Mouse (Mus musculus): ENCODE measurements around the gene H2-M2. TPM values are rescaled to one million over a fixed set of nuclear protein-coding genes. Genes with fewer than 3 reads are reported as not detected.
"Not testable (repeated sequence)": the region's sequence is repeated elsewhere in the genome, so short reads cannot be mapped to it uniquely, and the experiment has no call there.

Gene H2-M2
- not detected in 2 replicates for polyA plus RNA-seq (2015; fragmentation: Nextera tagmentation; extraction: Ambion mirVana)

DNA sequence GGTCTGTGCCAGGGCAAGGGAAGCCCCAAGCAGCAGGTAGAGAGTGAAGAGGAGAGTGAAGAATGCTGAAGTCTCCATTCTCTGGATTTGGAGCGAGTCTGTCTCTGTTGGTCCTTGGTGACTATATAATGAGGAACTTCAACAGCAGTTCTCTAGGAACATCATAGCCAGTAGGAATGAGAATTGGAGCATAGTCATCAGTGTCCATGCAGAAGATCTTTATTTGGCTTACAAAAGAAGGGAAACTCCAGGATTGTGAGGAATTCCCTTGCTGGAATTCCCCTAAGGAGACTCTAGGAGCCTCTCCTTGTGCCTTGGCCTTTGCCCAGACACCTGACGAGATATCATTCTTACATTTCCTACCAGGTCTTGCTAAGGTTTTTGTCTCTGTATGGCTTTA lies at the start of gene H2-M2:
Gene H2-M2, minus strand, starts transcription at position 101 of the 400 bp plus-strand sequence.
- Histone ChIP-seq H3K27me3 (replicated peaks) (no peaks in the 10 kb centered on the region), H3K9me3 (no peaks in the 10 kb centered on the region), H3K27ac (no peak within 1 kb of the TSS), H3K4me1 (no peaks in the 10 kb centered on the region), H3K36me3 (no peaks in the 10 kb centered on the region), H3K4me3 (replicated peaks) (no peak within 1 kb of the TSS), H3K9ac (no peak within 1 kb of the TSS), H3K4me2 (no peak within 1 kb of the TSS)
- ATAC-seq (ENCODE audit: insufficient read depth, low FRiP score, low read depth): no peak
- WGBS: 80% methylated on average over 2 of the region's 2 CpGs

GRCm38 (mm10) chr17:37525427-37525826 lies 42.1 kb upstream of the H2-M2 start:
- 50% methylated on average over 1 of the region's 1 CpGs for WGBS
- H3K36me3 ChIP-seq; H3K27me3 ChIP-seq (replicated peaks); ATAC-seq (ENCODE audit: insufficient read depth, low FRiP score, low read depth); H3K9me3 ChIP-seq; H3K9ac ChIP-seq; H3K27ac ChIP-seq; H3K4me1 ChIP-seq; H3K4me3 ChIP-seq (replicated peaks); H3K4me2 ChIP-seq: not testable (repeated sequence)

DNA sequence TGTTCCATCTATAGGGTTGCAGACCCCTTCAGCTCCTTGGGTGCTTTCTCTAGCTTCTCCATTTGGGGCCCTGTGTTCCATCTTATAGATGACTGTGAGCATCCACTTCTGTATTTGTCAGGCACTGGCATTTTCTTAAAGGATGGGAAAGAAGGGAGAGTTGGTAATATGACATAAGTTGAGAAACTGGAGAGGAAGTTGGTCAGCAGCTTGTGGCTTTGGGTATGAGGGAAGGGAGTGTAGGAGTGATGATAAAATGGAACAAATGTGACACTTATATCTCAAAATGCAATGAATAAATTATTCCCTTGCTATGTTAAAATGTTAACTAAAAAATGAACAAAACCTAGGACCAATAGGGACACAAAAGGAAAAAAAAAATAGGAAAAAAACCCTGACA lies 41.3 kb upstream of the H2-M2 start:
- H3K27ac ChIP-seq; H3K4me2 ChIP-seq; H3K4me1 ChIP-seq; H3K27me3 ChIP-seq (replicated peaks); H3K9me3 ChIP-seq; H3K36me3 ChIP-seq; H3K9ac ChIP-seq; ATAC-seq (ENCODE audit: insufficient read depth, low FRiP score, low read depth); H3K4me3 ChIP-seq (replicated peaks): not testable (repeated sequence)

DNA sequence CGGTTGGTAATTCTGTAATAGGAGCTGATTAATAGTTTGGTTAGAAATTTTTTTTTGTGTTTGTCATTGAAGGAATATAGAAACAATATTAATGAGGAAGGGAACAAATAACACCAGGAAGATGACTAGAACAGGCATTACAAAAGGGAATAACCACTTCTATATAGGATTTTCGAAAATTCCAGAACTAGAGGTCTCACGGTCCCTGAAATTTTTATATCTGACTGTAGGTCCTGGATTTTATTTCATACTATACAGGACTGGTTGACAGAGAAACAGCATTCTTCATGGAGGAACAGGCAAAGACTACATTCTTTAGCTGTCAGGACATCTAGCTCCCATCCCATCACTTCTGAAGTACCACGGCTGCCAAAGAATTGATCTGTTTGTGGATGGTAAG lies 24.4 kb upstream of the H2-M2 start, which contains the start of gene Olfr111:
Gene Olfr111, plus strand, starts transcription at position 301 of the 400 bp plus-strand sequence.
- no peaks in the 10 kb centered on the region for H3K36me3 ChIP-seq
- WGBS: 84% methylated on average over 4 of the region's 4 CpGs
- no peak for ATAC-seq (ENCODE audit: insufficient read depth, low FRiP score, low read depth)

DNA sequence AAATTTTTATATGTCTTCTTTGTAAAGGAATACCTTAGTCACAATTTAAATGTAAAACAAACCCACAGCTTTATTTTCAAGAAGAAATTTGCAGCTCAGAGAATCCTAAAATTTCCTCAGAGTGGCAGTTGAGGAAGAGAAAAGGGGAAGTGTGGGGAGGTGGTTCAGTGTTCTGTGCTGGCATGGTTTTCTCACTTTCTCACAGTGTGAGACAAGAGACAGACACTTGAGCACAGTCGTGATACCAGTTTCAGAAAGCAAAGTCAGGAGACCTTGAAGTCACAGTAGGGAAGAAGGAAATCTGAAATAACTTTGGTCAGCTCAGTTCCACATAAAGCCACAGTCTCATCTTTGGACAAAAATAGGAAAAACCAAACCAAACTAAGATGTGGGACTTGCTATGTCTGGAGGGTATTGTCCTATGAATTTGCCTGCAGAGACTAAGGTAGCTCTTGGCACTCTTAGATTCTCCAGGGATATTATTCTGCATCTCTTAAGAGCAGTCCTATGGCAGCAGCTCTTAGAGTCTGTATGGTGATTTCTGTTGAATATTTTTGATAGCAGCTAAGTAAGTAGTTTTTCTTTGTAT lies 8.7 kb upstream of the H2-M2 start, which contains the start of gene Olfr110:
Gene Olfr110, plus strand, starts transcription at position 539 of the 589 bp plus-strand sequence.
- ATAC-seq (ENCODE audit: insufficient read depth, low FRiP score, low read depth): no peak
- Histone ChIP-seq H3K4me2 (no peak within 1 kb of the TSS), H3K9ac (no peak within 1 kb of the TSS), H3K36me3 (no peaks in the 10 kb centered on the region), H3K4me3 (replicated peaks) (no peak within 1 kb of the TSS), H3K27me3 (replicated peaks) (no peaks in the 10 kb centered on the region), H3K9me3 (no peaks in the 10 kb centered on the region), H3K4me1 (no peaks in the 10 kb centered on the region), H3K27ac (no peak within 1 kb of the TSS)
- 70% methylated on average over 1 of the region's 1 CpGs for WGBS

More for the DNA sequence above, 24.4 kb upstream of the H2-M2 start, which contains the start of gene Olfr111:
- Histone ChIP-seq H3K27ac (no peak within 1 kb of the TSS), H3K4me1 (no peaks in the 10 kb centered on the region), H3K27me3 (replicated peaks) (no peaks in the 10 kb centered on the region), H3K4me3 (replicated peaks) (no peak within 1 kb of the TSS), H3K9me3 (no peaks in the 10 kb centered on the region), H3K4me2 (no peak within 1 kb of the TSS), H3K9ac (no peak within 1 kb of the TSS)

- ATAC-seq (ENCODE audit: insufficient read depth, low FRiP score, low read depth): no peak
- 89% methylated on average over 1 of the region's 1 CpGs for WGBS
- H3K36me3 ChIP-seq: no peaks in the 10 kb centered on the region
Observed at GRCm38 (mm10) chr17:37458616-37459015, 24.7 kb downstream of the H2-M2 start, which contains the start of gene Olfr109. TSS of gene Olfr109 (plus strand) at chr17:37458916.

GRCm38 (mm10) chr17:37445180-37445579 lies 38.2 kb downstream of the H2-M2 start, which contains the start of gene Olfr108:
TSS of gene Olfr108 (plus strand) at chr17:37445480.
- Histone ChIP-seq H3K4me2 (no peak within 1 kb of the TSS), H3K4me3 (replicated peaks) (no peak within 1 kb of the TSS), H3K27me3 (replicated peaks) (no peaks in the 10 kb centered on the region), H3K4me1 (no peaks in the 10 kb centered on the region), H3K27ac (no peak within 1 kb of the TSS), H3K9me3 (no peaks in the 10 kb centered on the region), H3K36me3 (no peaks in the 10 kb centered on the region), H3K9ac (no peak within 1 kb of the TSS)
- WGBS: 83% methylated on average over 1 of the region's 1 CpGs
- ATAC-seq (ENCODE audit: insufficient read depth, low FRiP score, low read depth): no peak

More at GRCm38 (mm10) chr17:37458616-37459015, 24.7 kb downstream of the H2-M2 start, which contains the start of gene Olfr109:
- Histone ChIP-seq H3K4me1 (no peaks in the 10 kb centered on the region), H3K27ac (no peak within 1 kb of the TSS), H3K27me3 (replicated peaks) (no peaks in the 10 kb centered on the region), H3K9me3 (no peaks in the 10 kb centered on the region), H3K4me3 (replicated peaks) (no peak within 1 kb of the TSS), H3K9ac (no peak within 1 kb of the TSS), H3K4me2 (no peak within 1 kb of the TSS)

Other genes with a start within 250 kb of the H2-M2 start
- gene Olfr97, start 246.2 kb downstream of the H2-M2 start, polyA plus RNA-seq (2015; fragmentation: Nextera tagmentation; extraction: Ambion mirVana): not detected in 2 replicates
- not detected in 2 replicates for gene Olfr98, start 219.8 kb downstream of the H2-M2 start, polyA plus RNA-seq (2015; fragmentation: Nextera tagmentation; extraction: Ambion mirVana)
- gene H2-M3, start 213.3 kb downstream of the H2-M2 start, polyA plus RNA-seq (2015; fragmentation: Nextera tagmentation; extraction: Ambion mirVana): 4.2 and 4.9 TPM in 2 replicates
- gene Olfr99, start 200.1 kb downstream of the H2-M2 start, polyA plus RNA-seq (2015; fragmentation: Nextera tagmentation; extraction: Ambion mirVana): not detected in 2 replicates
- not detected in 2 replicates for gene Olfr101, start 179.2 kb downstream of the H2-M2 start, polyA plus RNA-seq (2015; fragmentation: Nextera tagmentation; extraction: Ambion mirVana)
- gene Olfr102, start 166.5 kb downstream of the H2-M2 start, polyA plus RNA-seq (2015; fragmentation: Nextera tagmentation; extraction: Ambion mirVana): not detected in 2 replicates
- gene Olfr103, start 143.9 kb downstream of the H2-M2 start, polyA plus RNA-seq (2015; fragmentation: Nextera tagmentation; extraction: Ambion mirVana): not detected in 2 replicates
- not detected in 2 replicates for gene Olfr104-ps, start 124.0 kb downstream of the H2-M2 start, polyA plus RNA-seq (2015; fragmentation: Nextera tagmentation; extraction: Ambion mirVana)
- not detected in 2 replicates for gene Olfr105-ps, start 104.5 kb downstream of the H2-M2 start, polyA plus RNA-seq (2015; fragmentation: Nextera tagmentation; extraction: Ambion mirVana)
- not detected in 2 replicates for gene Olfr106-ps, start 93.2 kb downstream of the H2-M2 start, polyA plus RNA-seq (2015; fragmentation: Nextera tagmentation; extraction: Ambion mirVana)
- not detected in 2 replicates for gene Olfr107, start 84.3 kb downstream of the H2-M2 start, polyA plus RNA-seq (2015; fragmentation: Nextera tagmentation; extraction: Ambion mirVana)
- gene Olfr108, start 38.1 kb downstream of the H2-M2 start, polyA plus RNA-seq (2015; fragmentation: Nextera tagmentation; extraction: Ambion mirVana): not detected in 2 replicates
- not detected in 2 replicates for gene Olfr109, start 24.6 kb downstream of the H2-M2 start, polyA plus RNA-seq (2015; fragmentation: Nextera tagmentation; extraction: Ambion mirVana)
- gene Olfr110, start 8.9 kb upstream of the H2-M2 start, polyA plus RNA-seq (2015; fragmentation: Nextera tagmentation; extraction: Ambion mirVana): not detected in 2 replicates
- not detected in 2 replicates for gene Olfr111, start 24.5 kb upstream of the H2-M2 start, polyA plus RNA-seq (2015; fragmentation: Nextera tagmentation; extraction: Ambion mirVana)
- not detected in 2 replicates for gene Olfr112, start 85.9 kb upstream of the H2-M2 start, polyA plus RNA-seq (2015; fragmentation: Nextera tagmentation; extraction: Ambion mirVana)
- not detected in 2 replicates for gene Olfr113, start 94.1 kb upstream of the H2-M2 start, polyA plus RNA-seq (2015; fragmentation: Nextera tagmentation; extraction: Ambion mirVana)
- not detected in 2 replicates for gene Olfr114, start 109.2 kb upstream of the H2-M2 start, polyA plus RNA-seq (2015; fragmentation: Nextera tagmentation; extraction: Ambion mirVana)
- not detected in 2 replicates for gene Olfr115, start 143.6 kb upstream of the H2-M2 start, polyA plus RNA-seq (2015; fragmentation: Nextera tagmentation; extraction: Ambion mirVana)
- gene Olfr116, start 143.6 kb upstream of the H2-M2 start, polyA plus RNA-seq (2015; fragmentation: Nextera tagmentation; extraction: Ambion mirVana): not detected in 2 replicates
- not detected in 2 replicates for gene Olfr117, start 180.2 kb upstream of the H2-M2 start, polyA plus RNA-seq (2015; fragmentation: Nextera tagmentation; extraction: Ambion mirVana)
- not detected in 2 replicates for gene Olfr118, start 183.4 kb upstream of the H2-M2 start, polyA plus RNA-seq (2015; fragmentation: Nextera tagmentation; extraction: Ambion mirVana)
- gene Olfr119, start 213.0 kb upstream of the H2-M2 start, polyA plus RNA-seq (2015; fragmentation: Nextera tagmentation; extraction: Ambion mirVana): not detected in 2 replicates
- gene Olfr120, start 238.3 kb upstream of the H2-M2 start, polyA plus RNA-seq (2015; fragmentation: Nextera tagmentation; extraction: Ambion mirVana): not detected in 2 replicates